Mouse (Mus musculus) forebrain, embryonic 11.5 days (tissue): Measurements from ENCODE around the gene Dock2. TPM values are rescaled to one million over a fixed set of nuclear protein-coding genes. Genes with fewer than 3 reads are reported as not detected.
"Not testable (repeated sequence)": the region's sequence is repeated elsewhere in the genome, so short reads cannot be mapped to it uniquely, and the experiment has no call there.

Source experiments
- ATAC-seq: fragments of 200-750 bp; cut with Nextera tagmentation; replicated peaks from 2 replicates; pipeline ENCODE4 v1.8.0; 2017; ENCODE audit warnings: moderate TSS enrichment; ENCODE audit not compliant: low FRiP score
- DNase-seq: peaks from one replicate; pipeline ENCODE4 v3.0.0-alpha.2; 2017; ENCODE audit warnings: low spot score
- H3K27ac ChIP-seq: fragments of 300-500 bp; sonication (generic); 2 replicates; pipeline ENCODE4 v1.5.1; 2014; ENCODE audit warnings: low read depth, low read length
- H3K27me3 ChIP-seq: fragments of 300-500 bp; sonication (generic); 2 replicates; pipeline ENCODE4 v1.6.1; 2014; ENCODE audit warnings: mild to moderate bottlenecking, low read length, mixed read lengths; ENCODE audit not compliant: control insufficient read depth, insufficient read depth
- H3K36me3 ChIP-seq: fragments of 300-500 bp; sonication (generic); 2 replicates; pipeline ENCODE4 v1.6.1; 2014; ENCODE audit warnings: mild to moderate bottlenecking, low read length, moderate library complexity, mixed read lengths; ENCODE audit not compliant: control insufficient read depth, insufficient read depth
- H3K4me1 ChIP-seq: fragments of 300-500 bp; sonication (generic); replicated peaks from 2 replicates; pipeline ENCODE4 v1.6.1; 2014; ENCODE audit warnings: low read length, mixed read lengths; ENCODE audit not compliant: control insufficient read depth, insufficient read depth
- H3K4me2 ChIP-seq: fragments of 300-500 bp; sonication (generic); 2 replicates; pipeline ENCODE4 v1.6.1; 2014; ENCODE audit warnings: low read depth, mild to moderate bottlenecking, low read length, moderate library complexity, mixed read lengths; ENCODE audit not compliant: severe bottlenecking
- H3K4me3 ChIP-seq: fragments of 300-500 bp; sonication (generic); 2 replicates; pipeline ENCODE4 v1.5.1; 2014; ENCODE audit warnings: low read depth, low read length
- H3K9ac ChIP-seq: fragments of 300-500 bp; sonication (generic); 2 replicates; pipeline ENCODE4 v1.6.1; 2014; ENCODE audit warnings: low read length
- H3K9me3 ChIP-seq: fragments of 300-500 bp; sonication (generic); 2 replicates; pipeline ENCODE4 v1.6.1; 2016; ENCODE audit warnings: low read length, mixed read lengths; ENCODE audit not compliant: control insufficient read depth
- WGBS: fragments of 180-500 bp; shearing (Covaris S2); extraction: QIAGEN DNeasy Blood & Tissue Kit; methylation state at CpG from one replicate; pipeline ENCODE4 v1.1.7; 2014; 5-methylcytosine and 5-hydroxymethylcytosine counted together
- polyA plus RNA-seq: library from polyadenylated mRNA; unstranded; fragments of >200 nt; fragmentation: Nextera tagmentation; extraction: Ambion mirVana; gene quantifications from 2 replicates; pipeline ENCODE4 v1.2.1, GENCODE M21; 2014

Gene Dock2
- 0.67 and 1.1 TPM in 2 replicates for polyA plus RNA-seq

GRCm38 (mm10) chr11:34783587-34784043 is at the start of gene Dock2:
Gene Dock2 (minus strand): TSS chr11:34783892.
- Histone ChIP-seq H3K27ac (no peak within 1 kb of the TSS), H3K4me3 (no peak within 1 kb of the TSS), H3K27me3 (no peaks in the 10 kb centered on the region), H3K4me1 (no peaks in the 10 kb centered on the region), H3K36me3 (no peaks in the 10 kb centered on the region), H3K9me3 (no peaks in the 10 kb centered on the region), H3K4me2 (no peak within 1 kb of the TSS), H3K9ac (no peak within 1 kb of the TSS)
- no peak for DNase-seq
- no peak for ATAC-seq
- 92% methylated on average over 12 of the region's 12 CpGs for WGBS

- Histone ChIP-seq H3K27ac (no peak overlapping the region), H3K36me3 (peaks cover 10% of the 10 kb centered on the region; the same call in 1 of the 2 replicates), H3K4me2 (peak overlapping the region; percentile 83), H3K9me3 (no peaks in the 10 kb centered on the region), H3K27me3 (no peaks in the 10 kb centered on the region), H3K9ac (peak overlapping the region; percentile 84), H3K4me3 (peak overlapping the region; percentile 80), H3K4me1 (no peaks in the 10 kb centered on the region; the same call in 1 of the 2 replicates)
- no peak for DNase-seq
- WGBS, result 13% methylated on average over 5 of the region's 5 CpGs
- peak; percentile 42; the same call in 1 of the 2 replicates for ATAC-seq
Measured at GRCm38 (mm10) chr11:34832678-34833077, 49.0 kb upstream of the Dock2 start.

GRCm38 (mm10) chr11:34827803-34828202 is 44.1 kb upstream of the Dock2 start:
- no peak overlapping the region for H3K4me2 ChIP-seq
- WGBS, result 95% methylated on average over 3 of the region's 3 CpGs
- H3K4me1 ChIP-seq, result no peaks in the 10 kb centered on the region

GRCm38 (mm10) chr11:34826940-34827339 is 43.2 kb upstream of the Dock2 start:
- peaks cover 10% of the 10 kb centered on the region; the same call in 1 of the 2 replicates for H3K36me3 ChIP-seq
- no peaks in the 10 kb centered on the region for H3K27me3 ChIP-seq
- no peak overlapping the region for H3K4me3 ChIP-seq
- ATAC-seq, result no peak
- H3K4me1 ChIP-seq, result no peaks in the 10 kb centered on the region
- H3K9me3 ChIP-seq, result no peaks in the 10 kb centered on the region
- no peak overlapping the region for H3K27ac ChIP-seq
- no peak for DNase-seq
- no peak overlapping the region for H3K4me2 ChIP-seq
- 91% methylated on average over 2 of the region's 2 CpGs for WGBS
- H3K9ac ChIP-seq, result no peak overlapping the region

More at GRCm38 (mm10) chr11:34827803-34828202, 44.1 kb upstream of the Dock2 start:
- H3K9ac ChIP-seq, result no peak overlapping the region
- DNase-seq, result no peak
- H3K9me3 ChIP-seq, result no peaks in the 10 kb centered on the region
- H3K4me3 ChIP-seq, result no peak overlapping the region
- peaks cover 10% of the 10 kb centered on the region; the same call in 1 of the 2 replicates for H3K36me3 ChIP-seq
- H3K27ac ChIP-seq, result no peak overlapping the region
- H3K27me3 ChIP-seq, result no peaks in the 10 kb centered on the region
- ATAC-seq, result no peak

GRCm38 (mm10) chr11:34824791-34825190 is 41.1 kb upstream of the Dock2 start:
- Histone ChIP-seq H3K27ac (no peak overlapping the region), H3K9ac (no peak overlapping the region), H3K9me3 (no peaks in the 10 kb centered on the region), H3K4me3 (no peak overlapping the region), H3K36me3 (peaks cover 6% of the 10 kb centered on the region; the same call in 1 of the 2 replicates), H3K27me3 (no peaks in the 10 kb centered on the region), H3K4me1 (no peaks in the 10 kb centered on the region), H3K4me2 (no peak overlapping the region)
- DNase-seq, result no peak
- ATAC-seq, result no peak
- WGBS, result 97% methylated on average over 4 of the region's 4 CpGs

- H3K4me3 ChIP-seq, result no peak overlapping the region
- no peaks in the 10 kb centered on the region for H3K4me1 ChIP-seq
- H3K27me3 ChIP-seq, result no peaks in the 10 kb centered on the region
- no peak overlapping the region for H3K4me2 ChIP-seq
- H3K36me3 ChIP-seq, result peaks cover 3% of the 10 kb centered on the region; the same call in 1 of the 2 replicates
- DNase-seq (no peak), ATAC-seq (no peak)
- 10% methylated on average over 2 of the region's 2 CpGs for WGBS
- H3K27ac ChIP-seq, result no peak overlapping the region
- H3K9me3 ChIP-seq, result no peaks in the 10 kb centered on the region
- H3K9ac ChIP-seq, result no peak overlapping the region
Measured at GRCm38 (mm10) chr11:34814767-34815166, 31.1 kb upstream of the Dock2 start.

- H3K27me3 ChIP-seq, result no peaks in the 10 kb centered on the region
- no peak overlapping the region for H3K27ac ChIP-seq
- no peaks in the 10 kb centered on the region for H3K9me3 ChIP-seq
- ATAC-seq (no peak), DNase-seq (no peak)
- H3K9ac ChIP-seq, result no peak overlapping the region
- H3K36me3 ChIP-seq, result peaks cover 3% of the 10 kb centered on the region; the same call in 1 of the 2 replicates
- H3K4me2 ChIP-seq, result no peak overlapping the region
- no peaks in the 10 kb centered on the region for H3K4me1 ChIP-seq
- WGBS, result 92% methylated on average over 6 of the region's 6 CpGs
- H3K4me3 ChIP-seq, result no peak overlapping the region
Measured at GRCm38 (mm10) chr11:34814319-34814718, 30.6 kb upstream of the Dock2 start.

- not testable (repeated sequence) for H3K4me2 ChIP-seq, H3K27ac ChIP-seq, H3K4me3 ChIP-seq, H3K4me1 ChIP-seq, ATAC-seq, H3K36me3 ChIP-seq, H3K9me3 ChIP-seq, H3K27me3 ChIP-seq, DNase-seq, H3K9ac ChIP-seq
- WGBS, result 84% methylated on average over 4 of the region's 4 CpGs
Measured at GRCm38 (mm10) chr11:34805026-34805425, 21.3 kb upstream of the Dock2 start.

- not testable (repeated sequence) for ATAC-seq, H3K27ac ChIP-seq, H3K9ac ChIP-seq, H3K27me3 ChIP-seq, H3K4me1 ChIP-seq, H3K4me3 ChIP-seq, H3K9me3 ChIP-seq, DNase-seq, H3K36me3 ChIP-seq, H3K4me2 ChIP-seq
- WGBS, result 52% methylated on average over 8 of the region's 8 CpGs
Measured at GRCm38 (mm10) chr11:34798066-34798465, 14.4 kb upstream of the Dock2 start.
